Mouse (Mus musculus) thymus, postnatal 4 days (tissue): ENCODE measurements at regions not wholly inside any gene's neighbourhood (a gene's known extent, or its start where the extent isn't known, plus 50 kb on each side); places are given as distances from the start of the nearest gene placed in this dataset.
"Not testable (repeated sequence)": the region's sequence is repeated elsewhere in the genome, so short reads cannot be mapped to it uniquely, and the experiment has no call there.

Experiments used
- DNase-seq: peaks from one replicate; pipeline ENCODE4 v3.0.0; 2021

- DNase-seq = no peak
Observed at GRCm38 (mm10) chr6:37618990-37619389, 89.0 kb downstream of the Akr1d1 start.

DNA sequence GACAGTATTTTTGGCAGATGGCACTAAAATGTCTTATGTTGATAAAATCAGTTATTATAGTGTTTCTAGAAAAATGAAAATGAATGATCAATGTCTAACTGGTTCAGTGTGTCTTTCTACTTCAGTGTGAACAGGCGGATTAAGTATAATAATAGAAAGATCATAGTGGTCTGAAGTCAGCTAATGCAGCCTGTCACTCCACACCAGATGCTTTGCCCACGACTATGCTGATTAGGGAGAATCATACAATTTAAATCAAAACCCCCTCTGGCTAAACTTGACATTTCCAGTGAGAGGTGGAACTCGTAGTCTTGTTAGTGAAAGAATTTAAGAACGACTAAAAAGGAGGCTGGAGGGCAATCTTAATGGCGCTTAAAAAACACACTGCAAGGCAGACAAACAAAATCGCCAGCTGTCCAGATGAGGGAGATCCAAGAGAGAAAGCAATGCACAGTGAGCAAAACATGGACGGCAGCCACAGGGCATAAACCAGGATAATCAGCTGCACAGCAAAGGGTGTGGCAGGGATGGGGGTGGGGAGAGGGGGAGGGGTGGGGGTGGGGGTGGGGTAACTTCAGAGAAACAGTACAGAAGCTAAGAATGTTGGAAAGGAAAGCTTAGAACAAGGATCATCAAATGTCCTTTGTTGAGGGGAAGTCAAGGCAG is 91.5 kb downstream of the Akr1d1 start:
- no peak for DNase-seq

GRCm38 (mm10) chr6:37622273-37622672 is 92.3 kb downstream of the Akr1d1 start:
- no peak for DNase-seq

DNA sequence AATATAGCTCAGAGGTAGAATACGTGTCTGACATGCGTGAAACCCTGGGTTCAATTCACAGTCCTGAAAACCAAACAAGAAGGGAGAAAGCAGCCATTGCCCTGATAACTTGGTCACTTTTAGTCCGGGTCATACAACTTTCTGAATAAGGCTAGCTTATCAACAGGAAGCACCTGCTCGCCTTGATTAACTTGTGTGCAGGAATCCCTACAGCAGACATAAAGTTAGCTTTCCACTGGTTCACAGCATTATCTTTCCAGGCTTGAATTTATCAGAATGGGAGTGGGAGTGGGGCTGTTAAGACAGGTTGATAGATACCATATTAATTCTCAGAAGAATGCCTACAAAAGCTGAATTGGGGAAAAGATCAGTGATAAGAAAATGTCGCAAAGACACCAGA is 97.2 kb downstream of the Akr1d1 start:
- no peak for DNase-seq

DNA sequence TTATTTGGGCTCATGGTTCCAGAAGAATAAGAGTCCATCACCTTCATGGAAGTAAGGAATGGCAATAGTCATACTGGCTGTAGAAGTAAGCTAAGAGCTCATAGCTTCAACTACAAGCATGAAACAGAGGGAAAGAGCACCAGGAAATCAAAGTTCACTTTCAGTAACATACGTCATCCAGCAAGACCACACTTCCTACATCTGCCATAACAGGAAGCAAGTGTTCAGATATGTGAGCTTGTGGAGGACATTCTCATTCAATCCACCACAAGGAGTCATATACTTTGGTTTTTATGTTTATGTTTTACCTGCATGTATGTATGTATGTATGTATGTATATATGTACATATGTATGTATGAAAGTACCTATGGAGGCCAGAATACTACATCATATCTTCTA is 104.0 kb downstream of the Akr1d1 start:
- no peak for DNase-seq

DNA sequence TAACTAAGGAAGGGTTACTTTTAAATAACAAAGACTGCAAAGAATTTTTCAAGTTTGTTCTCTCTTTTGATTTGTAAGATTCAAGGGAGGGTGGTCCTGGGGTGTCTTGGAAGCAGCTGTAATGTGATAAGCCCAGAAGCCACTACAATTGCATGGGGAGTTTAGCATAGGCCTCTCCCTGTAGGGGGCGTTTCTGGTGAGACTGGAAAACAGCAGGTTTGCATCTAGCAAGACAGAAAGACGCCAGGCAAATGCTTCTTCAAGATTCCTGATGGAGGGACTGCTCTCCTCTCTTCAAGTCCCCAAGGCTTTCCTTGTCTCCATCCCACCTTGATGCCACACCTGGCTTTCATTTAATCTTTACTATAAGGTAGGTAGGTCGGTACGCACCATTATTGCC is 112.1 kb downstream of the Akr1d1 start:
- DNase-seq = no peak

GRCm38 (mm10) chr6:37642701-37643121 is 112.7 kb downstream of the Akr1d1 start:
- no peak for DNase-seq

- no peak for DNase-seq
Observed at GRCm38 (mm10) chr6:37643176-37643575, 113.2 kb downstream of the Akr1d1 start.

GRCm38 (mm10) chr6:37643718-37644117 is 113.7 kb downstream of the Akr1d1 start:
- no peak for DNase-seq

GRCm38 (mm10) chr6:37645551-37645950 is 115.6 kb downstream of the Akr1d1 start:
- no peak for DNase-seq

- DNase-seq = not testable (repeated sequence)
Observed at GRCm38 (mm10) chr6:37657300-37657699, 127.3 kb downstream of the Akr1d1 start.

GRCm38 (mm10) chr6:37658021-37658650 is 128.2 kb downstream of the Akr1d1 start:
- DNase-seq = no peak

DNA sequence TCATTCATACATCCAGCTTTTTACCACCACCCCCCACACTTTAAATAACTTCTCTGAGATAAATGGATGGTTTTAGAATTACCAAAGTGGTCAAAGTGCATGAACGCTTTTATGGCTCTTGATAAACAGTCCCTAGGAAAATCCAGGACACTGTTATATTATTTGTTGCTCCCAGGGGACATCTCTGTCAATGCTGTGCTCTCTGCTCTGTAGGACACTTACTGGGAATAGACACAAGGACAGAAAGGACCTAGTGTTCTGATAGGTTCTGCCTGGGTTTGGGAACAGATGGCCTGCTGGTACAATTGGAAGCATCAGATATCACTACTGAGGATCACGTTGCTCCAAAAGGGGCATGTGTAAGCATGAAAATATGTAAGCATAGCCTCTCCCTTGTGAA is 132.8 kb downstream of the Akr1d1 start:
- DNase-seq = no peak

DNA sequence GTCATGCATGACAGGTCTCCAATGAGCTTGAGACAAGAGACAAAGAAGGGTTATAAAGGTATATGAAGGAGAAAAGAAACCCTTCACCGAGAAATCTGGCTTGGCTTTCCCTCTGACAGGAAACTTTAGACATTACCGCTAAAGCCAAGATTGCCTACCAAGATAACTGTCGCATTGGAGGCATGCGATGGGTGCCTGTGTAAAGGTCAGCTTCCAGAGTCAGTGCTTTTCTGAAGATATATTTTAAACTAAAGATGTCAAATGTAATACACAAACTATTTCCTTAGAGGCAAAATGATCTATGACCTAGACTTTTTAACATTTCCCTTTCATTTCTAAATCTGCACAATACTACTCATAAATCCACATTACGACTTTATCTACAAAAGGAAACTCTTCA is 135.6 kb downstream of the Akr1d1 start:
- no peak for DNase-seq

GRCm38 (mm10) chr6:37669407-37669806 is 139.4 kb downstream of the Akr1d1 start:
- no peak for DNase-seq

- no peak for DNase-seq
Observed at GRCm38 (mm10) chr6:37670701-37671100, 140.7 kb downstream of the Akr1d1 start.

GRCm38 (mm10) chr6:37679871-37680270 is 149.9 kb downstream of the Akr1d1 start:
- no peak for DNase-seq

DNA sequence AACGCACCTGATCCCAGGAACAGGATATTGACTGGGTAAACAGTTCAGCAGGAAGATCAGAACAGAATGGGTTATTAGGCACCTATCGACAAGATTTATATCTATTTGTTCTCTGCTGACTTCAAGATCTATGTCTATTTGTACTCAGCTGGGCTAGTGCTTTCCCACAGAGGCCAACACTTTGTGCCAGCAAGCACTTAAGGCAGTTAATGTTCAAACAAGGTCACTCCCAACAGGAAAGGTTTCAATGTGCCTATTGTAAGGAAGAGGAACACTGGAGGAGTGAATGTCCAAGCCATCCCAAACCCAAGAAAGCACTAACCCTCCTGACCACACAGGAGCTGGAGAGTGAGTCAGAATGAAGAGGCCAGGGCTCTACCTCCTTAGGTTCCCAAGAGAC is 151.4 kb downstream of the Akr1d1 start:
- not testable (repeated sequence) for DNase-seq

GRCm38 (mm10) chr6:37686094-37686493 is 156.1 kb downstream of the Akr1d1 start:
- DNase-seq = no peak

DNA sequence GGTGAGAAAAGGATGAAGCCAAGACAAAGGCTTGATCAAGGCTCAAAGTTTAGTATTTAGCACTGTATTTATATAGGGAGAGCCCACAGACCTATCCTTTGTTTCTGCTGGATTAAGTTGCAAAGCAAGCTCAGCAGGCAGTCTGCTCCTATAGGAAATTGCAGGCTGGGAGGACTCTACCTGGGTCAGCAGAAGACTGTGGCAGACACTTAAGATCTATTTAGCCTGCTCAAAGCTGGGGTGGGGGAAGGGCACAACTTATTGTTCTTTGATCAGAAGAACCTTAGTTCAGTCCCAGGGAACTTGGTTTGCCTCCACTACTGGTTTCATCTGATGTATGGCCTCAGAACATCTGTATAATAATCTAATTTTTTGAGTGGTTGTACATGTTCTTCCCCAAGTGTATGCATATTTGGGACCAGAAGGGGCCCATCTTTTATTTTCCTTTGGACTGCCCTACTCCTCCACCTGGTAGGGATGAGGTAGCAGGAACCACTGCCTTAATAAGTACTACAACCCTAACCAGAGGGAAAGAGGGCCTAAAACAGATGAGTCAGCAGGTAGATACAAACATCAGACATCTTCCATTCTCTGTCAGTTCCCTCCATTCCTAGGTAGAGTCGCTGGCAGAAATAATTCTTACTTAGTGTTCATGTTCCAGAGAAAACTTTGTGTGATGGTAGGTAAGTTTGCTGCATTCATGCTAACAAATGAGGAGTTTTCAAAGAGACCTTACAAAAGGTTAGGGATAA is 159.1 kb downstream of the Akr1d1 start:
- DNase-seq = no peak

DNA sequence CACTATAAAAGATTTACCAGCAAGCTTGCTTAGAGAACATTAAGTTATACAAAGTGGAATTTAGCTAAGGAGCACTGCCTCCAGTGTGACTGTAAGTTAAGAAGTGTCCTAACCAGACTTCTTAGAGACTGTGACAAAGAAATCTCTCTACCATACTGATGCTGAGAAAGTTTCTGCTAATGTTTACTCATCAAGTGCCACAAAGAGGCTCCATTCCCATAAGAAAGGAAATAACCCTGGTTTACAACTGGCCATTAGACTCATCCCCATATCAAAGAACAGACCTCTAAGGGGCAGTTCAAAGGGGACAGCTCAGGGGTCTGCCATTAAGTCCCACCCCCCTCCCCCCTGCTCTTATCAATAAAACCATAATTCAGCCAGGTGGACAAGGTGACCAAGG is 159.7 kb downstream of the Akr1d1 start:
- DNase-seq = no peak

DNA sequence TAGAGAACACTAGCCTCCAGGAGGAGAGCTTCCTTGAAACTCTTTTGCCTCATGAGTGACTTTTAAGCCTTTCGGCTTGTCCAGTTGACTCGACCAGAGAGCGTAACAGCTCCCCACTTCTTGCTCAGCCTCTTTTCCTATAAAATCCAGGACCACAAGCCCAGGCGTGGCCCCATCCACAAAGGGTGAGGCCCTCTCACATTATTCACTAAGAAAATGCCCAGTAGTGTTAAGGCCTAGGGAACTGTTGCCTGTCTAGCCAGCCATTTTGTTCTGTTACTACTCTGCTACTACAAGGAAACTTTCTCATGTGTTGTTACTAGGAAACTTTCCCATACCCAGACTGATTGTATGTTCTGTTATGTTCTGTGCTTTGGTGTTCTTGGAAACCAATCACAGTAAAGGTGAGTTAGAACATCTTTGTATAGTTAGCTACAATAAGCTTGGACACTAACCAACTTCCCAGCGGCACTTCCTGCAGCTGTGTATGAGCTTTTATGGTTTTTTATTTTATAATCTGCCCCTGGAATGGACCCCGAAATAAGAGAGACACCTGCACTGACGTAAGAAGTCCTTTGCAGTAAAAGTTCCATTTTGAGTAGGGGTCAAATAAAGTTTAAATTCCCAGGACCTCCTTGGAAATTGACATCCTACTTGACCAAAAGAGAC is 162.1 kb downstream of the Akr1d1 start:
- no peak for DNase-seq

DNA sequence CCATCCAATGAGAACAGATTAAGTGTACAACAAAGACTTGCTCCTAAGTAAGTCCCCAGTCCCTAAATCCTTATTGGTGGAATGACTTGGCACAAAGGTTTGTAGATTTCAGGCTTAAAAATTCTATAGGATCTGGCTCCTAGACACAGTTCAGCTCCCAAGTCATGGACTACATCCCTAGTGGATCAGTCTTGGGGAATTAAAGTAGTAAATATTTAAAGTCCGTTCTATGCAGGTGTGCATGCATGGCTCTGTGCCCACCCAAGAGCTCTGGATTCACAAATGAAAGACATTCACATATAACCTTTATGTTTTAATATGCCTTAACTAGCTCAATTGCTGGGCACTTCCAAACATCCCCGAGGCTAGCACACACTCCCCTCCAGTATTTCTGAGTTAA is 162.8 kb downstream of the Akr1d1 start:
- no peak for DNase-seq

DNA sequence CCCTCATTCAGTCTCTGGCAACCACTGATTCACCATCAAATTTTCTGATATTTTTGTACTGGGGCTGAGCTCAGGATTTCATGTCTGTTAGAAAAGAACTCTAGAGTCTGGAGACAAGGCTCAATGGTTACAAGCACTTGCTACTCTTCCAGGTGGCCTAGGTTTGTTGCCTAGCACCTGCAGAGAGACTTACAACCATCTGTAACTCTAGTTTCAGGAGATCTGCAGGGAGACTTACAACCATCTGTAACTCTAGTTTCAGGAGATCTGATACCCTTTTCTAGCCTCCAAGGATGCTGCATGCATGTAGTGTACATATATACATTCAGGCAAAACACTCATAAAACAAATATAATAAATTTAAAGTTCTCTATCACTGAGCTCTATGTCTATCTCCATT is 166.1 kb downstream of the Akr1d1 start:
- DNase-seq = no peak
